Mouse (Mus musculus) kidney, embryonic 14.5 days (tissue): ENCODE measurements at regions not wholly inside any gene's neighbourhood (a gene's known extent, or its start where the extent isn't known, plus 50 kb on each side); places are given as distances from the start of the nearest gene placed in this dataset.
"Not testable (repeated sequence)": the region's sequence is repeated elsewhere in the genome, so short reads cannot be mapped to it uniquely, and the experiment has no call there.

Source experiments
- ATAC-seq: fragments of 200-750 bp; cut with Nextera tagmentation; 2 replicates; pipeline ENCODE4 v1.8.0; 2017; ENCODE audit warnings: moderate number of reproducible peaks, mild to moderate bottlenecking, moderate TSS enrichment, moderate library complexity; ENCODE audit not compliant: low FRiP score, low TSS enrichment
- H3K27ac ChIP-seq: fragments of 300-500 bp; sonication (generic); 2 replicates; pipeline ENCODE4 v1.5.1; 2014; ENCODE audit warnings: low read depth, mild to moderate bottlenecking, low read length, moderate library complexity, mixed read lengths
- H3K27me3 ChIP-seq: fragments of 300-500 bp; sonication (generic); 2 replicates; pipeline ENCODE4 v1.6.1; 2014; ENCODE audit warnings: mild to moderate bottlenecking, low read length; ENCODE audit not compliant: control insufficient read depth, insufficient read depth
- H3K36me3 ChIP-seq: fragments of 300-500 bp; sonication (generic); 2 replicates; pipeline ENCODE4 v1.6.1; 2014; ENCODE audit warnings: low read length, mixed read lengths; ENCODE audit not compliant: control insufficient read depth, insufficient read depth
- H3K4me1 ChIP-seq: fragments of 300-500 bp; sonication (generic); 2 replicates; pipeline ENCODE4 v1.6.1; 2014; ENCODE audit warnings: low read length, mixed read lengths; ENCODE audit not compliant: control insufficient read depth, insufficient read depth
- H3K4me2 ChIP-seq: fragments of 300-500 bp; sonication (generic); replicated peaks from 2 replicates; pipeline ENCODE4 v1.6.1; 2014; ENCODE audit warnings: low read depth, mild to moderate bottlenecking, low read length
- H3K4me3 ChIP-seq: fragments of 300-500 bp; sonication (generic); 2 replicates; pipeline ENCODE4 v1.5.1; 2014; ENCODE audit warnings: mild to moderate bottlenecking, low read length
- H3K9ac ChIP-seq: fragments of 300-500 bp; sonication (generic); 2 replicates; pipeline ENCODE4 v1.6.1; 2014; ENCODE audit warnings: low read depth, mild to moderate bottlenecking, low read length, moderate library complexity
- H3K9me3 ChIP-seq: fragments of 300-500 bp; sonication (generic); 2 replicates; pipeline ENCODE4 v1.6.1; 2016; ENCODE audit warnings: low read length; ENCODE audit not compliant: control insufficient read depth
- WGBS: fragments of 180-500 bp; shearing (Covaris S2); extraction: QIAGEN DNeasy Blood & Tissue Kit; methylation state at CpG from one replicate; pipeline ENCODE4 v1.1.7; 2014; 5-methylcytosine and 5-hydroxymethylcytosine counted together

- not testable (repeated sequence) for H3K27me3 ChIP-seq, ATAC-seq
Observed at GRCm38 (mm10) chr7:52732161-52732560, 716.6 kb upstream of the 1700015G11Rik start.

GRCm38 (mm10) chr7:52726236-52726905 is 710.8 kb upstream of the 1700015G11Rik start:
- H3K4me2 ChIP-seq, result no peak overlapping the region
- no peaks in the 10 kb centered on the region for H3K4me1 ChIP-seq
- no peak overlapping the region for H3K27ac ChIP-seq
- H3K4me3 ChIP-seq, result no peak overlapping the region
- WGBS, result 68% methylated on average over 2 of the region's 2 CpGs
- no peaks in the 10 kb centered on the region for H3K27me3 ChIP-seq
- ATAC-seq, result no peak
- no peaks in the 10 kb centered on the region for H3K36me3 ChIP-seq
- no peaks in the 10 kb centered on the region for H3K9me3 ChIP-seq
- H3K9ac ChIP-seq, result no peak overlapping the region

More at GRCm38 (mm10) chr7:52732161-52732560, 716.6 kb upstream of the 1700015G11Rik start:
- not testable (repeated sequence) for H3K4me3 ChIP-seq, H3K36me3 ChIP-seq, H3K9ac ChIP-seq, H3K9me3 ChIP-seq, H3K4me2 ChIP-seq, H3K4me1 ChIP-seq, H3K27ac ChIP-seq
- WGBS, result 71% methylated on average over 1 of the region's 1 CpGs

GRCm38 (mm10) chr7:52702464-52703145 is 687.1 kb upstream of the 1700015G11Rik start:
- H3K4me2 ChIP-seq, result no peak overlapping the region
- H3K36me3 ChIP-seq, result no peaks in the 10 kb centered on the region
- ATAC-seq, result 0 out of 2 replicates have a peak, but pooled peaks have one; percentile 52
- H3K4me3 ChIP-seq, result no peak overlapping the region
- no peaks in the 10 kb centered on the region for H3K4me1 ChIP-seq
- no peak overlapping the region for H3K9ac ChIP-seq
- WGBS, result 63% methylated on average over 3 of the region's 3 CpGs
- H3K27ac ChIP-seq, result no peak overlapping the region
- H3K27me3 ChIP-seq, result no peaks in the 10 kb centered on the region
- H3K9me3 ChIP-seq, result no peaks in the 10 kb centered on the region

- no peak overlapping the region for H3K9ac ChIP-seq
- 68% methylated on average over 1 of the region's 1 CpGs for WGBS
- no peaks in the 10 kb centered on the region for H3K9me3 ChIP-seq
- no peaks in the 10 kb centered on the region for H3K36me3 ChIP-seq
- H3K4me1 ChIP-seq, result no peaks in the 10 kb centered on the region
- no peak for ATAC-seq
- no peak overlapping the region for H3K27ac ChIP-seq
- H3K4me3 ChIP-seq, result no peak overlapping the region
- no peak overlapping the region for H3K4me2 ChIP-seq
- no peaks in the 10 kb centered on the region for H3K27me3 ChIP-seq
Observed at GRCm38 (mm10) chr7:52668341-52668740, 652.8 kb upstream of the 1700015G11Rik start.
